Mouse (Mus musculus): ENCODE measurements around the gene Rnf225. TPM values are rescaled to one million over a fixed set of nuclear protein-coding genes. Genes with fewer than 3 reads are reported as not detected.

The Rnf225 gene
- total and polyA plus RNA-seq, 3 experiments, result 0.89 to 2.3 TPM; not detected in 1

- no peak for TF ChIP-seq USF2 (IDR thresholded peaks at IDR 0.05; ENCODE audit: borderline replicate concordance in 1 of 2, insufficient read depth in 1 of 2, low read depth in 1 of 2, low read length in 2 of 2)
- no peak for TF ChIP-seq ZC3H11A (IDR thresholded peaks at IDR 0.05; ENCODE audit: low read depth, low read length)
- no peak for TF ChIP-seq SIN3A (IDR thresholded peaks at IDR 0.05; ENCODE audit: low read length)
- TF ChIP-seq RCOR1 (IDR thresholded peaks at IDR 0.05; ENCODE audit: low read depth, low read length), result no peak
- no peak for TF ChIP-seq MEF2A (IDR thresholded peaks at IDR 0.05; ENCODE audit: extremely low read depth, insufficient replicate concordance, low read depth, low read length, poor library complexity, severe bottlenecking)
- peak; percentile 9 to 59; a peak in 2 of 4 replicates for TF ChIP-seq POLR2A (IDR thresholded peaks at IDR 0.05; ENCODE audit: control insufficient read depth in 1 of 2, insufficient read depth in 1 of 2, low read depth in 1 of 2, low read length in 2 of 2, poor library complexity in 1 of 2)
- no peak for TF ChIP-seq BHLHE40 (IDR thresholded peaks at IDR 0.05; ENCODE audit: borderline replicate concordance, low read depth, low read length)
- TF ChIP-seq EP300 (IDR thresholded peaks at IDR 0.05; ENCODE audit: low read depth in 1 of 2, low read length in 2 of 2), result no peak
- TF ChIP-seq MYC (IDR thresholded peaks at IDR 0.05; ENCODE audit: low read depth, low read length), result no peak
- peak; percentile 50 for TF ChIP-seq CHD2 (IDR thresholded peaks at IDR 0.05; ENCODE audit: low read length)
- no peak for TF ChIP-seq MAX (IDR thresholded peaks at IDR 0.05; ENCODE audit: low read length)
- TF ChIP-seq KAT2A (conservative IDR thresholded peaks at IDR 0.05; ENCODE audit: low read depth, low read length), result no peak
- TF ChIP-seq ZMIZ1 (IDR thresholded peaks at IDR 0.05; ENCODE audit: low read depth, low read length), result peak; percentile 57; the same call in 1 of the 2 replicates
- no peak for TF ChIP-seq JUND (IDR thresholded peaks at IDR 0.05; ENCODE audit: low read depth, low read length)
- TF ChIP-seq UBTF (IDR thresholded peaks at IDR 0.05; ENCODE audit: borderline replicate concordance, insufficient read depth, low read depth, low read length), result no peak
- TF ChIP-seq ELF1 (IDR thresholded peaks at IDR 0.05; ENCODE audit: low read depth, low read length), result no peak
- TF ChIP-seq POLR2AphosphoS2 (IDR thresholded peaks at IDR 0.05; ENCODE audit: low read length), result peak; percentile 86
- no peak for TF ChIP-seq USF1 (IDR thresholded peaks at IDR 0.05; ENCODE audit: low read depth, low read length)
- TF ChIP-seq MXI1 (IDR thresholded peaks at IDR 0.05; ENCODE audit: low read depth, low read length), result no peak
- TF ChIP-seq MYB (IDR thresholded peaks at IDR 0.05; ENCODE audit: low read depth, low read length), result no peak
- TF ChIP-seq NRF1 (IDR thresholded peaks at IDR 0.05; ENCODE audit: insufficient read depth, low read depth, low read length, poor library complexity, severe bottlenecking), result no peak
- TF ChIP-seq POLR2AphosphoS5 (IDR thresholded peaks at IDR 0.05; ENCODE audit: borderline replicate concordance, low read depth, low read length), result no peak; the same call in 1 of the 2 replicates
- TF ChIP-seq TBP (IDR thresholded peaks at IDR 0.05; ENCODE audit: low read depth, low read length), result no peak
- no peak for TF ChIP-seq MAFK (IDR thresholded peaks at IDR 0.05; ENCODE audit: borderline replicate concordance, low read depth, low read length)
- no peak for TF ChIP-seq RAD21 (IDR thresholded peaks at IDR 0.05; ENCODE audit: low read depth, low read length)
- no peak for TF ChIP-seq TCF12 (IDR thresholded peaks at IDR 0.05; ENCODE audit: low read depth, low read length)
- TF ChIP-seq SMC3 (IDR thresholded peaks at IDR 0.05; ENCODE audit: low read depth, low read length), result 0 out of 2 replicates have a peak, but pooled peaks have one; percentile 21
- no peak for TF ChIP-seq ZNF384 (IDR thresholded peaks at IDR 0.05; ENCODE audit: low read depth, low read length)
- Histone ChIP-seq H3K4me1 (ENCODE audit: control insufficient read depth in 1 of 2, insufficient read depth in 2 of 2, low read length in 2 of 2) (peaks cover 0 to 10% of the 10 kb centered on the region in 2 experiments; a peak in 1 of 4 replicates), H3K36me3 (ENCODE audit: control insufficient read depth in 1 of 2, insufficient read depth in 2 of 2, low read length in 2 of 2) (peaks cover 13 to 18% of the 10 kb centered on the region in 2 experiments), H3K4me3 (ENCODE audit: control insufficient read depth in 1 of 2, insufficient read depth in 1 of 2, low read depth in 2 of 2, low read length in 2 of 2) (no peak overlapping the region), H3K27me3 (ENCODE audit: control insufficient read depth in 1 of 2, insufficient read depth in 2 of 2, low read length in 2 of 2) (no peaks in the 10 kb centered on the region), H3K79me2 (ENCODE audit: control insufficient read depth, insufficient read depth, low read length, poor library complexity) (peaks cover 15% of the 10 kb centered on the region), H3K27ac (ENCODE audit: control insufficient read depth, low read depth, low read length) (no peak overlapping the region), H3K9ac (ENCODE audit: control insufficient read depth, low read depth, low read length, poor library complexity, severe bottlenecking) (no peak overlapping the region), H3K9me3 (replicated peaks; ENCODE audit: insufficient read depth, low read length) (no peaks in the 10 kb centered on the region)
- DNase-seq (ENCODE audit: low read depth, low spot score), result peak; percentile 51
Observed at GRCm38 (mm10) chr7:12927693-12928589, 725 bp downstream of the Rnf225 start.
